Mouse (Mus musculus) MEL (cell line): ENCODE results near the gene Aes. TPM values are rescaled to one million over a fixed set of nuclear protein-coding genes. Genes with fewer than 3 reads are reported as not detected.
A peak's percentile ranks its signal among the peaks of the same experiment; 100 is the strongest.

Experiments
- DNase-seq: peaks from one replicate; pipeline ENCODE4 v3.0.0; 2011; ENCODE audit warnings: low read depth, low spot score
- H3K27ac ChIP-seq: 2 replicates; pipeline ENCODE4 v1.5.1; 2012; ENCODE audit warnings: low read depth, mild to moderate bottlenecking, control low read depth, low read length, moderate library complexity; ENCODE audit not compliant: control insufficient read depth
- H3K27me3 ChIP-seq, 2 experiments: fragments of 150-350 bp in 1 of 2; sonication (generic) in 1 of 2; 2 replicates each; pipeline ENCODE4 v1.6.1; 2012; ENCODE audit warnings: low read length in 2 of 2, mild to moderate bottlenecking in 2 of 2, improper control_type of control experiment in 1 of 2, moderate library complexity in 1 of 2; ENCODE audit not compliant: insufficient read depth in 2 of 2, control insufficient read depth in 1 of 2
- H3K36me3 ChIP-seq, 2 experiments: 2 replicates each; pipeline ENCODE4 v1.6.1; 2012 to 2014; ENCODE audit warnings: low read length in 2 of 2, improper control_type of control experiment in 1 of 2, inconsistent platforms in 1 of 2, mild to moderate bottlenecking in 1 of 2; ENCODE audit not compliant: insufficient read depth in 2 of 2, control insufficient read depth in 1 of 2
- H3K4me1 ChIP-seq, 2 experiments: fragments of 150-350 bp in 1 of 2; sonication (generic) in 1 of 2; 2 replicates each; pipeline ENCODE4 v1.6.1; 2012; ENCODE audit warnings: low read length in 2 of 2, improper control_type of control experiment in 1 of 2, mild to moderate bottlenecking in 1 of 2; ENCODE audit not compliant: insufficient read depth in 2 of 2, control insufficient read depth in 1 of 2
- H3K4me3 ChIP-seq, 2 experiments: fragments of 150-350 bp in 1 of 2; sonication (generic) in 1 of 2; 2 replicates each; pipeline ENCODE4 v1.5.1; 2012; ENCODE audit warnings: low read depth in 2 of 2, low read length in 2 of 2, mild to moderate bottlenecking in 2 of 2, moderate library complexity in 2 of 2, control low read depth in 1 of 2, improper control_type of control experiment in 1 of 2; ENCODE audit not compliant: control insufficient read depth in 1 of 2, insufficient read depth in 1 of 2
- H3K79me2 ChIP-seq: 2 replicates; pipeline ENCODE4 v1.6.1; 2012; ENCODE audit warnings: mild to moderate bottlenecking, low read length, moderate library complexity; ENCODE audit not compliant: control insufficient read depth, poor library complexity, insufficient read depth
- H3K9ac ChIP-seq: 2 replicates; pipeline ENCODE4 v1.6.1; 2012; ENCODE audit warnings: low read depth, mild to moderate bottlenecking, control low read depth, low read length, moderate library complexity; ENCODE audit not compliant: control insufficient read depth, poor library complexity, severe bottlenecking
- H3K9me3 ChIP-seq: fragments of 150-350 bp; sonication (generic); replicated peaks from 2 replicates; pipeline ENCODE4 v1.6.1; 2012; ENCODE audit warnings: mild to moderate bottlenecking, low read length, improper control_type of control experiment, moderate library complexity; ENCODE audit not compliant: insufficient read depth
- BHLHE40 ChIP-seq: IDR thresholded peaks from 2 replicates; pipeline ENCODE4 v1.6.1; 2012; ENCODE audit warnings: low read depth, mild to moderate bottlenecking, inconsistent platforms, low read length, improper control_type of control experiment, borderline replicate concordance
- CHD1 ChIP-seq: IDR thresholded peaks from 2 replicates; pipeline ENCODE4 v1.6.1; 2012; ENCODE audit warnings: low read depth, mild to moderate bottlenecking, inconsistent platforms, low read length, improper control_type of control experiment
- CHD2 ChIP-seq: IDR thresholded peaks from 2 replicates; pipeline ENCODE4 v1.6.1; 2011; ENCODE audit warnings: low read length, improper control_type of control experiment
- CTCF ChIP-seq, 3 experiments: IDR thresholded peaks in 2 of 3; conservative IDR thresholded peaks in 1 of 3; 2 replicates each; pipeline ENCODE4 v1.5.1; 2011 to 2012; ENCODE audit warnings: low read length in 3 of 3, low read depth in 2 of 3, mild to moderate bottlenecking in 2 of 3, improper control_type of control experiment in 1 of 3, inconsistent platforms in 1 of 3, mixed read lengths in 1 of 3, moderate library complexity in 1 of 3; ENCODE audit not compliant: control insufficient read depth in 1 of 3, insufficient read depth in 1 of 3, poor library complexity in 1 of 3, severe bottlenecking in 1 of 3
- ELF1 ChIP-seq: IDR thresholded peaks from 2 replicates; pipeline ENCODE4 v1.6.1; 2014; ENCODE audit warnings: low read depth, mild to moderate bottlenecking, inconsistent platforms, low read length, improper control_type of control experiment, moderate library complexity
- ETS1 ChIP-seq: IDR thresholded peaks from 2 replicates; pipeline ENCODE4 v1.6.1; 2012; ENCODE audit warnings: low read depth, mild to moderate bottlenecking, inconsistent platforms, low read length, improper control_type of control experiment, moderate library complexity
- MAX ChIP-seq: IDR thresholded peaks from 2 replicates; pipeline ENCODE4 v1.6.1; 2011; ENCODE audit warnings: low read length, improper control_type of control experiment
- MAZ ChIP-seq: IDR thresholded peaks from 2 replicates; pipeline ENCODE4 v1.6.1; 2012; ENCODE audit warnings: low read depth, mild to moderate bottlenecking, inconsistent platforms, low read length, improper control_type of control experiment
- MEF2A ChIP-seq: IDR thresholded peaks from 2 replicates; pipeline ENCODE4 v1.6.1; 2014; ENCODE audit warnings: low read depth, mild to moderate bottlenecking, inconsistent platforms, low read length, improper control_type of control experiment; ENCODE audit not compliant: poor library complexity, insufficient replicate concordance, severe bottlenecking; ENCODE audit errors: extremely low read depth
- MXI1 ChIP-seq: IDR thresholded peaks from 2 replicates; pipeline ENCODE4 v1.6.1; 2011; ENCODE audit warnings: mild to moderate bottlenecking, low read depth, low read length, improper control_type of control experiment
- MYB ChIP-seq: IDR thresholded peaks from 2 replicates; pipeline ENCODE4 v1.6.1; 2011; ENCODE audit warnings: mild to moderate bottlenecking, low read depth, low read length, improper control_type of control experiment
- NELFE ChIP-seq: IDR thresholded peaks from 2 replicates; pipeline ENCODE4 v1.6.1; 2011; ENCODE audit warnings: low read depth, low read length, improper control_type of control experiment
- POLR2A ChIP-seq, 2 experiments: IDR thresholded peaks; 2 replicates each; pipeline ENCODE4 v1.6.1; 2011 to 2012; ENCODE audit warnings: low read length in 2 of 2, mild to moderate bottlenecking in 2 of 2, control low read depth in 1 of 2, improper control_type of control experiment in 1 of 2, low read depth in 1 of 2, moderate library complexity in 1 of 2; ENCODE audit not compliant: control insufficient read depth in 1 of 2, insufficient read depth in 1 of 2, poor library complexity in 1 of 2
- RAD21 ChIP-seq: IDR thresholded peaks from 2 replicates; pipeline ENCODE4 v1.6.1; 2011; ENCODE audit warnings: mild to moderate bottlenecking, low read depth, low read length, improper control_type of control experiment
- SIN3A ChIP-seq: IDR thresholded peaks from 2 replicates; pipeline ENCODE4 v1.6.1; 2012; ENCODE audit warnings: low read length, improper control_type of control experiment, inconsistent platforms
- TBP ChIP-seq: IDR thresholded peaks from 2 replicates; pipeline ENCODE4 v1.8.0; 2011; ENCODE audit warnings: low read depth, low read length, improper control_type of control experiment
- UBTF ChIP-seq: IDR thresholded peaks from 2 replicates; pipeline ENCODE4 v1.6.1; 2012; ENCODE audit warnings: low read depth, mild to moderate bottlenecking, inconsistent platforms, low read length, improper control_type of control experiment, moderate library complexity, borderline replicate concordance; ENCODE audit not compliant: insufficient read depth
- polyA plus RNA-seq, 2 experiments: library from polyadenylated mRNA; stranded (reverse) in 1 of 2; unstranded in 1 of 2; fragments of >175 nt in 1 of 2; fragments of >200 nt in 1 of 2; gene quantifications; 2 replicates each; pipeline versions ENCODE4 v1.2.1 to v1.2.4; 2012; ENCODE audit warnings: low replicate concordance in 2 of 2, low read depth in 1 of 2; ENCODE audit not compliant: insufficient read length in 2 of 2, insufficient read depth in 1 of 2, missing spikeins in 1 of 2
- total RNA-seq: library from RNA; depleted of rRNA; stranded (reverse); fragments of 300-350 nt; gene quantifications from 2 replicates; pipeline ENCODE4 v1.2.3, GENCODE M21; 2012

Gene Aes
- total and polyA plus RNA-seq, 3 experiments, result 197 to 355 TPM; not detected in 1

DNA sequence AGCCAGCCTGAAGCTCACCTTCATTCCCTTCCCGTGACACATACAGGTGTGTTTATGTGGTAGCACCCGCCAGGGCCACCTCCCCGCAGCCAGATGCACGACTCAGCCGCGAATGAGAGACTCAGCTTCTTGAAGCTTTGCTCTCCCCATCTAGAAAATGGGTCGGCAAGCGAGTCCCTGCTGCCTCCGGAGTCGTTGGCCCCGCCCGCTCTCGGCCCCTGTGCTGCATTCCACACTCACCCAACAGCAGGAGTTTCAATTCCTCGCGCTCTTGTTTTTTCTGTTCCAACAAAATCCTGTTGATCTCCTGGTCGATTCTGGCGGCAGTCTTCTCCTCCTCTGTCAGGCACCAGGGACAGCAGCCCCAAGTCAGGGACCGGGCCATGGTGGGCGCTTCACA lies 35.7 kb upstream of the Aes start (continued):
- no peak for TF ChIP-seq UBTF
- no peak; a peak in 1 of 4 replicates for TF ChIP-seq POLR2A (IDR thresholded peaks at IDR 0.05; ENCODE audit: control insufficient read depth in 1 of 2, insufficient read depth in 1 of 2, low read depth in 1 of 2, low read length in 2 of 2, poor library complexity in 1 of 2)
- TF ChIP-seq CHD2, result no peak
- no peak for TF ChIP-seq MEF2A

DNA sequence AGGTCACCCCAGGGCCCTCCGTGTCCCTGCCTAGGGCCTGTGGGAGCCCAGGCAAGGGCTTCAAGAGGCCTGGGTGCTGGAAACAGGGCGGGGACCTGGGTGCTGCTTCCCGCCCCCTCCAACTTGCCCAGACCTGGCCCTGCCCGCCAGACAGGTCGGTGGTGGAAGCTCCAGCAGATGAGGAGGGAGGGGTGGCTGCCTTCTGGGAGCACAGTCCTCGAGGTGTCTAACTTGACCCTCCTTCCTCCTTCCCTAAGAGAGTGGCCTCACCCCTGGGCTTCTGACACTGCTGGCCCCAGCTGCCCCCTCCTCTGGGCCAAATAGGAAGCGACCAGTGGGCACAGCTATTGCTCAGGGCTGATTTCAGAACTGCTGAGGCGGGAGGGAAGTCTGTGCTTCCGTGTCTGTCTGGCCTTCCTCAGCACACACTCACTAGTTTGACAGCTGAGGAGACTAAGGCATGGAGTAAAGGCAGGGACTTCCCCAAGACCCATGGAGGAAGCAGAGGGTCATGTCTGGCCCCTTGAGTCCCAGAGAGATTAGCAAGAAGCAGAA lies 35.2 kb upstream of the Aes start, which contains the start of gene Gna15:
TSS of gene Gna15 (minus strand) at position 175 of the 555 bp plus-strand sequence.
- peak within 1 kb of the TSS; percentile 96 for H3K27ac ChIP-seq
- no peaks in the 10 kb centered on the region for H3K9me3 ChIP-seq
- H3K4me3 ChIP-seq, result peak within 1 kb of the TSS; percentile 80 to 87
- H3K27me3 ChIP-seq, result no peaks in the 10 kb centered on the region
- H3K4me1 ChIP-seq, result peaks cover 4 to 27% of the 10 kb centered on the region in 2 experiments
- peaks cover 0 to 13% of the 10 kb centered on the region in 2 experiments; a peak in 2 of 4 replicates for H3K36me3 ChIP-seq
- H3K9ac ChIP-seq, result peak within 1 kb of the TSS; percentile 89
- peak; percentile 82 for DNase-seq
- H3K79me2 ChIP-seq, result peaks cover 11% of the 10 kb centered on the region
- TF ChIP-seq TBP (peak; percentile 74), MEF2A (no peak), MYB (no peak), UBTF (peak; percentile 73; the same call in 1 of the 2 replicates), POLR2A (IDR thresholded peaks at IDR 0.05; ENCODE audit: control insufficient read depth in 1 of 2, insufficient read depth in 1 of 2, low read depth in 1 of 2, low read length in 2 of 2, poor library complexity in 1 of 2) (peak; percentile 35 to 40; a peak in 1 of 4 replicates), MAX (no peak), NELFE (0 out of 2 replicates have a peak, but pooled peaks have one; percentile 36), CHD1 (no peak), ETS1 (0 out of 2 replicates have a peak, but pooled peaks have one; percentile 4), MAZ (no peak), CHD2 (no peak), RAD21 (no peak), BHLHE40 (no peak), CTCF (IDR thresholded peaks at IDR 0.05 in 2 of 3, conservative IDR thresholded peaks at IDR 0.05 in 1 of 3; ENCODE audit: control insufficient read depth in 1 of 3, insufficient read depth in 1 of 3, low read depth in 2 of 3, low read length in 3 of 3, poor library complexity in 1 of 3, severe bottlenecking in 1 of 3) (0 out of 6 replicates have a peak, but pooled peaks of 1 of the 3 experiments have one; percentile 5), SIN3A (peak; percentile 22; the same call in 1 of the 2 replicates), MXI1 (peak; percentile 46; the same call in 1 of the 2 replicates), ELF1 (peak; percentile 63; the same call in 1 of the 2 replicates)
